8 mouse cellular contexts compared by ENCODE assay signal in genomic region chr14:52316441-52317225, GRCm38 (mm10). TPM values are rescaled to one million over a fixed set of nuclear protein-coding genes. Genes with fewer than 3 reads are reported as not detected.
A peak's percentile ranks its signal among the peaks of the same experiment; 100 is the strongest.
DNase-seq lines count a peak whose midpoint lies in the region; ATAC-seq and TF ChIP-seq lines count a peak whose summit lies in the region.

No protein-coding gene starts in this region.

- no peak overlapping the region for H3K27ac ChIP-seq in embryonic fibroblast, embryonic 13.5 days (ENCODE audit: insufficient read depth, low read length)
- peak overlapping the region; percentile 46; the same call in 1 of the 2 replicates for H3K27ac ChIP-seq in intestine, postnatal 0 days (ENCODE audit: low read depth, low read length)

- WGBS in intestine, postnatal 0 days: 18% methylated on average over 16 of the region's 16 CpGs

- H3K27me3 ChIP-seq in intestine, postnatal 0 days (replicated peaks; ENCODE audit: control insufficient read depth, insufficient read depth, low read length): no peaks in the 10 kb centered on the region

- peak overlapping the region; percentile 95 for H3K4me2 ChIP-seq in intestine, postnatal 0 days (replicated peaks; ENCODE audit: low read depth)

- intact Hi-C loops in gastrocnemius, postnatal 36 days (cut with DNase I): loop anchor here (10.0 kb wide), 1 partner anchor 432 kb away; the partner anchor contains the start of gene Mettl17

- ATAC-seq in intestine, postnatal 0 days: peak; percentile 58
- no peak for ATAC-seq in erythroid progenitor cell, adult 5-6 weeks (replicated peaks; ENCODE audit: low FRiP score, poor library complexity, severe bottlenecking)

- no peaks in the 10 kb centered on the region for H3K9me3 ChIP-seq in intestine, postnatal 0 days (ENCODE audit: control insufficient read depth)

- DNase-seq in adrenal gland, postnatal 36 days: peak; percentile 13 to 27
- no peak for DNase-seq in adrenal gland, postnatal 4 days (ENCODE audit: low spot score in 2 of 2)
- peak; percentile 69 for DNase-seq in R1 (ENCODE audit: low read depth, low spot score)
- DNase-seq in lung, postnatal 10 days: peak; percentile 49
- no peak for DNase-seq in gastrocnemius, postnatal 36 days

- H3K36me3 ChIP-seq in intestine, postnatal 0 days (ENCODE audit: control insufficient read depth, insufficient read depth): peaks cover 9% of the 10 kb centered on the region

- H3K4me1 ChIP-seq in embryonic fibroblast, embryonic 13.5 days (ENCODE audit: control insufficient read depth, insufficient read depth, low read length): no peaks in the 10 kb centered on the region
- no peaks in the 10 kb centered on the region for H3K4me1 ChIP-seq in intestine, postnatal 0 days (replicated peaks; ENCODE audit: control insufficient read depth, insufficient read depth, low read length)

- no peak for TF ChIP-seq CTCF in embryonic fibroblast, embryonic 13.5 days (IDR thresholded peaks at IDR 0.05; ENCODE audit: borderline replicate concordance, insufficient read depth, low read length)
- no peak for TF ChIP-seq CTCF in intestine, postnatal 0 days (IDR thresholded peaks at IDR 0.05; ENCODE audit: low read depth)

- peak overlapping the region; percentile 71 for H3K4me3 ChIP-seq in embryonic fibroblast, embryonic 13.5 days (ENCODE audit: insufficient read depth, low read length)
- peak overlapping the region; percentile 77 for H3K4me3 ChIP-seq in intestine, postnatal 0 days (ENCODE audit: low read depth, low read length)

- 0 out of 2 replicates have a peak, but pooled peaks have one; percentile 16 for TF ChIP-seq POLR2A in embryonic fibroblast, embryonic 13.5 days (IDR thresholded peaks at IDR 0.05; ENCODE audit: low read depth, low read length)

- peak overlapping the region; percentile 62 for H3K9ac ChIP-seq in intestine, postnatal 0 days (ENCODE audit: low read depth, low read length)

RNA-seq across cellular contexts. Expression of gene Mettl3, which starts 11.7 kb away (rescaled TPM):
- total RNA-seq in adrenal gland, postnatal 36 days (2021): 10 to 100 TPM; 36.1 to 47.3 TPM
- total RNA-seq in adrenal gland, postnatal 4 days (2021): 10 to 100 TPM; 32.0 to 41.9 TPM
- polyA plus RNA-seq in embryonic fibroblast, embryonic 13.5 days (2011; ENCODE audit: insufficient read length, low read depth, missing spikeins): 49.1 and 49.4 TPM in 2 replicates
- 9.2 and 11.8 TPM in 2 replicates for polyA plus RNA-seq in intestine, postnatal 0 days (2015; fragmentation: Nextera tagmentation; extraction: Ambion mirVana)
- 12.2 and 24.9 TPM in 2 replicates for total RNA-seq in erythroid progenitor cell, adult 5-6 weeks (2015; ENCODE audit: low replicate concordance)
- 22.7 and 38.7 TPM in 2 replicates for total RNA-seq in erythroid progenitor cell, adult 5-6 weeks (2017; ENCODE audit: low replicate concordance)
- total RNA-seq in gastrocnemius, postnatal 36 days (2021): 10 to 100 TPM; 11.4 to 14.2 TPM

RNA-seq across cellular contexts. Expression of gene Sall2, which starts 11.9 kb away (rescaled TPM):
- 1 to 10 TPM; 6.7 to 7.5 TPM for total RNA-seq in adrenal gland, postnatal 36 days (2021)
- total RNA-seq in adrenal gland, postnatal 4 days (2021): 10 to 100 TPM; 17.0 to 20.1 TPM
- 12.1 and 15.6 TPM in 2 replicates for polyA plus RNA-seq in embryonic fibroblast, embryonic 13.5 days (2011; ENCODE audit: insufficient read length, low read depth, missing spikeins)
- 2.4 and 2.7 TPM in 2 replicates for polyA plus RNA-seq in intestine, postnatal 0 days (2015; fragmentation: Nextera tagmentation; extraction: Ambion mirVana)
- total RNA-seq in erythroid progenitor cell, adult 5-6 weeks (2015; ENCODE audit: low replicate concordance): 1.1 TPM in 1 of 2 replicates, not detected in the other
- 0.13 and 0.30 TPM in 2 replicates for total RNA-seq in erythroid progenitor cell, adult 5-6 weeks (2017; ENCODE audit: low replicate concordance)
- total RNA-seq in gastrocnemius, postnatal 36 days (2021): under 1 TPM; 0.56 to 0.79 TPM

RNA-seq across cellular contexts. Expression of gene Rab2b, which starts 37.3 kb away (rescaled TPM):
- 10 to 100 TPM; 38.2 to 45.1 TPM for total RNA-seq in adrenal gland, postnatal 36 days (2021)
- total RNA-seq in adrenal gland, postnatal 4 days (2021): 10 to 100 TPM; 38.9 to 39.8 TPM
- 31.1 and 45.6 TPM in 2 replicates for polyA plus RNA-seq in embryonic fibroblast, embryonic 13.5 days (2011; ENCODE audit: insufficient read length, low read depth, missing spikeins)
- polyA plus RNA-seq in intestine, postnatal 0 days (2015; fragmentation: Nextera tagmentation; extraction: Ambion mirVana): 6.8 and 7.8 TPM in 2 replicates
- 5.4 and 6.3 TPM in 2 replicates for total RNA-seq in erythroid progenitor cell, adult 5-6 weeks (2015; ENCODE audit: low replicate concordance)
- total RNA-seq in erythroid progenitor cell, adult 5-6 weeks (2017; ENCODE audit: low replicate concordance): 2.7 and 9.2 TPM in 2 replicates
- 1 to 10 TPM; 2.0 to 3.0 TPM for total RNA-seq in gastrocnemius, postnatal 36 days (2021)

RNA-seq across cellular contexts. Expression of gene Tox4, which starts 37.7 kb away (rescaled TPM):
- 10 to 100 TPM; 55.3 to 70.4 TPM for total RNA-seq in adrenal gland, postnatal 36 days (2021)
- 10 to 100 TPM; 61.8 to 62.0 TPM for total RNA-seq in adrenal gland, postnatal 4 days (2021)
- polyA plus RNA-seq in embryonic fibroblast, embryonic 13.5 days (2011; ENCODE audit: insufficient read length, low read depth, missing spikeins): 38.2 and 44.0 TPM in 2 replicates
- 20.8 and 21.7 TPM in 2 replicates for polyA plus RNA-seq in intestine, postnatal 0 days (2015; fragmentation: Nextera tagmentation; extraction: Ambion mirVana)
- total RNA-seq in erythroid progenitor cell, adult 5-6 weeks (2015; ENCODE audit: low replicate concordance): 14.7 and 27.0 TPM in 2 replicates
- 20.1 and 20.3 TPM in 2 replicates for total RNA-seq in erythroid progenitor cell, adult 5-6 weeks (2017; ENCODE audit: low replicate concordance)
- total RNA-seq in gastrocnemius, postnatal 36 days (2021): 10 to 100 TPM; 43.5 to 46.1 TPM

RNA-seq across cellular contexts. Expression of gene Olfr1513, which starts 39.6 kb away (rescaled TPM):
- total RNA-seq in adrenal gland, postnatal 36 days (2021): not detected
- total RNA-seq in adrenal gland, postnatal 4 days (2021): not detected
- not detected in 2 replicates for polyA plus RNA-seq in embryonic fibroblast, embryonic 13.5 days (2011; ENCODE audit: insufficient read length, low read depth, missing spikeins)
- polyA plus RNA-seq in intestine, postnatal 0 days (2015; fragmentation: Nextera tagmentation; extraction: Ambion mirVana): not detected in 2 replicates
- total RNA-seq in erythroid progenitor cell, adult 5-6 weeks (2015; ENCODE audit: low replicate concordance): not detected in 2 replicates
- not detected in 2 replicates for total RNA-seq in erythroid progenitor cell, adult 5-6 weeks (2017; ENCODE audit: low replicate concordance)
- total RNA-seq in gastrocnemius, postnatal 36 days (2021): not detected

Comparison
In these comparisons a context has a peak if more than half of its experiments do, and no peak if none do; other contexts are left out.
1. DNase-seq: peak in adrenal gland, postnatal 36 days (2 of 2), R1 (single experiment) and lung, postnatal 10 days (single experiment); none in adrenal gland, postnatal 4 days (0 of 2) and gastrocnemius, postnatal 36 days (0 of 2).